ENCODE assay signal across 21 mouse cellular contexts in genomic region chr5:96574586-96574985, GRCm38 (mm10).
DNase-seq lines count a peak whose midpoint lies in the region; ATAC-seq and TF ChIP-seq lines count a peak whose summit lies in the region.
"Had no signal": no experiment of that assay in that cellular context is flagged by ENCODE, and none has a peak within 500 bp of the region (broad histone marks: within the 10 kb centered on the region; RNA-seq: fewer than 3 reads in every experiment).

No protein-coding gene starts in this region.

- no peaks in the 10 kb centered on the region for H3K9me3 ChIP-seq in intestine, embryonic 14.5 days (ENCODE audit: control insufficient read depth, low read length)
- no peaks in the 10 kb centered on the region for H3K9me3 ChIP-seq in intestine, embryonic 15.5 days
- H3K9me3 ChIP-seq in kidney, embryonic 14.5 days (ENCODE audit: control insufficient read depth, low read length), result no peaks in the 10 kb centered on the region
- H3K9me3 ChIP-seq in kidney, postnatal 0 days (replicated peaks; ENCODE audit: low read length), result no peaks in the 10 kb centered on the region
- H3K9me3 ChIP-seq: embryonic facial prominence, embryonic 12.5 days; forebrain, embryonic 13.5 days; heart, embryonic 12.5 days; hindbrain, embryonic 10.5 days; hindbrain, embryonic 15.5 days had no signal

- peak; percentile 43 for DNase-seq in intestine, embryonic 14.5 days (ENCODE audit: low spot score)
- peak; percentile 52 for DNase-seq in kidney, adult 9 months
- DNase-seq in Patski (ENCODE audit: low read depth, low spot score), result peak; percentile 24
- DNase-seq in kidney, postnatal 0 days (ENCODE audit: low spot score), result peak; percentile 28
- no peak for DNase-seq in left cerebral cortex, adult 11 months (ENCODE audit: low spot score)
- no peak for DNase-seq in gastrocnemius, postnatal 10 days
- DNase-seq: adrenal gland, adult 2 months; adrenal gland, postnatal 25 days; cerebellum, adult 2 months; cerebellum, postnatal 10 days; embryo, embryonic 11 days; forebrain, postnatal 0 days; gastrocnemius, postnatal 25 days had no signal

- H3K9ac ChIP-seq in intestine, embryonic 14.5 days (ENCODE audit: low read length), result no peak overlapping the region
- H3K9ac ChIP-seq in intestine, embryonic 15.5 days, result no peak overlapping the region
- no peak overlapping the region for H3K9ac ChIP-seq in kidney, embryonic 14.5 days (ENCODE audit: low read depth, low read length)
- no peak overlapping the region for H3K9ac ChIP-seq in kidney, postnatal 0 days (ENCODE audit: low read depth, low read length)
- H3K9ac ChIP-seq: embryonic facial prominence, embryonic 12.5 days; forebrain, embryonic 13.5 days; forebrain, postnatal 0 days; heart, embryonic 12.5 days; hindbrain, embryonic 15.5 days had no signal

- CTCF ChIA-PET in Patski (lab: Charles Lee), result interaction anchor here (0.8 kb wide), 1 partner anchor 20 kb away, joined by 3 read pairs; no protein-coding TSS in a partner anchor

- no peaks in the 10 kb centered on the region for H3K4me1 ChIP-seq in intestine, embryonic 14.5 days (replicated peaks; ENCODE audit: control insufficient read depth, insufficient read depth, low read length)
- 0 out of 2 replicates have a peak, but pooled peaks cover 2% of the 10 kb centered on the region for H3K4me1 ChIP-seq in intestine, embryonic 15.5 days (replicated peaks)
- no peaks in the 10 kb centered on the region for H3K4me1 ChIP-seq in kidney, embryonic 14.5 days (ENCODE audit: control insufficient read depth, insufficient read depth, low read length)
- H3K4me1 ChIP-seq in kidney, postnatal 0 days (replicated peaks; ENCODE audit: insufficient read depth, low read length), result no peaks in the 10 kb centered on the region
- H3K4me1 ChIP-seq: forebrain, embryonic 13.5 days; hindbrain, embryonic 10.5 days; hindbrain, embryonic 15.5 days had no signal

- no peak overlapping the region for H3K27ac ChIP-seq in intestine, embryonic 14.5 days (ENCODE audit: low read depth)
- H3K27ac ChIP-seq in intestine, embryonic 15.5 days, result no peak overlapping the region
- no peak overlapping the region for H3K27ac ChIP-seq in kidney, embryonic 14.5 days (ENCODE audit: low read depth, low read length)
- H3K27ac ChIP-seq in kidney, postnatal 0 days, result peak overlapping the region; percentile 36; the same call in 1 of the 2 replicates
- H3K27ac ChIP-seq: embryonic facial prominence, embryonic 12.5 days; forebrain, embryonic 13.5 days; hindbrain, embryonic 10.5 days; hindbrain, embryonic 15.5 days had no signal

- no peak overlapping the region for H3K4me2 ChIP-seq in intestine, embryonic 14.5 days (ENCODE audit: low read length)
- no peak overlapping the region for H3K4me2 ChIP-seq in intestine, embryonic 15.5 days (replicated peaks)
- no peak overlapping the region for H3K4me2 ChIP-seq in kidney, embryonic 14.5 days (replicated peaks; ENCODE audit: low read depth, low read length)
- H3K4me2 ChIP-seq in kidney, postnatal 0 days (ENCODE audit: low read length), result no peak overlapping the region
- H3K4me2 ChIP-seq: embryonic facial prominence, embryonic 12.5 days; forebrain, embryonic 13.5 days; heart, embryonic 12.5 days; hindbrain, embryonic 15.5 days had no signal

- TF ChIP-seq CTCF in Patski (IDR thresholded peaks at IDR 0.05), result no peak
- TF ChIP-seq CTCF in kidney, postnatal 0 days (IDR thresholded peaks at IDR 0.05; ENCODE audit: low read depth), result no peak

- H3K36me3 ChIP-seq in intestine, embryonic 14.5 days (ENCODE audit: control insufficient read depth, insufficient read depth, low read length), result 0 out of 2 replicates have a peak, but pooled peaks cover 11% of the 10 kb centered on the region
- no peaks in the 10 kb centered on the region for H3K36me3 ChIP-seq in intestine, embryonic 15.5 days
- H3K36me3 ChIP-seq in kidney, embryonic 14.5 days (ENCODE audit: control insufficient read depth, insufficient read depth, low read length), result peaks cover 7% of the 10 kb centered on the region; the same call in 1 of the 2 replicates
- peaks cover 8% of the 10 kb centered on the region; the same call in 1 of the 2 replicates for H3K36me3 ChIP-seq in kidney, postnatal 0 days (ENCODE audit: insufficient read depth, low read length)
- H3K36me3 ChIP-seq: embryonic facial prominence, embryonic 12.5 days; hindbrain, embryonic 15.5 days had no signal

- POLR2A ChIA-PET in Patski (lab: Charles Lee), result interaction anchor here (0.5 to 0.6 kb wide), 2 partner anchors 24 to 259 kb away, joined by 3 read pairs; no protein-coding TSS in a partner anchor

- ATAC-seq in intestine, embryonic 14.5 days (replicated peaks; ENCODE audit: low FRiP score, low TSS enrichment, low read depth), result no peak
- no peak for ATAC-seq in intestine, embryonic 15.5 days
- ATAC-seq in kidney, embryonic 14.5 days (ENCODE audit: low FRiP score, low TSS enrichment), result no peak
- no peak for ATAC-seq in Patski
- ATAC-seq in kidney, postnatal 0 days (replicated peaks; ENCODE audit: low FRiP score, low read depth), result no peak
- ATAC-seq: forebrain, embryonic 13.5 days; forebrain, postnatal 0 days; inflammation-experienced regulatory T-cells, adult 6 months had no signal

- H3K4me3 ChIP-seq in intestine, embryonic 14.5 days (ENCODE audit: low read depth, low read length), result no peak overlapping the region
- no peak overlapping the region for H3K4me3 ChIP-seq in intestine, embryonic 15.5 days (replicated peaks)
- H3K4me3 ChIP-seq in kidney, embryonic 14.5 days (ENCODE audit: low read length), result no peak overlapping the region
- no peak overlapping the region for H3K4me3 ChIP-seq in kidney, postnatal 0 days (replicated peaks; ENCODE audit: low read depth, low read length)
- H3K4me3 ChIP-seq: embryonic facial prominence, embryonic 12.5 days; forebrain, embryonic 13.5 days; heart, embryonic 12.5 days; hindbrain, embryonic 10.5 days; hindbrain, embryonic 15.5 days had no signal

- 57% methylated on average over 4 of the region's 4 CpGs for WGBS in intestine, embryonic 14.5 days
- WGBS in intestine, embryonic 15.5 days, result 58% methylated on average over 4 of the region's 4 CpGs
- 51% methylated on average over 4 of the region's 4 CpGs for WGBS in kidney, embryonic 14.5 days
- WGBS in kidney, postnatal 0 days, result 30% methylated on average over 4 of the region's 4 CpGs

- no peaks in the 10 kb centered on the region for H3K27me3 ChIP-seq in intestine, embryonic 14.5 days (replicated peaks; ENCODE audit: control insufficient read depth, insufficient read depth, low read length)
- no peaks in the 10 kb centered on the region for H3K27me3 ChIP-seq in intestine, embryonic 15.5 days (replicated peaks)
- no peaks in the 10 kb centered on the region for H3K27me3 ChIP-seq in kidney, embryonic 14.5 days (ENCODE audit: control insufficient read depth, insufficient read depth, low read length)
- H3K27me3 ChIP-seq in Patski, result no peaks in the 10 kb centered on the region
- H3K27me3 ChIP-seq in kidney, postnatal 0 days (ENCODE audit: insufficient read depth, low read length), result no peaks in the 10 kb centered on the region
- H3K27me3 ChIP-seq: embryonic facial prominence, embryonic 12.5 days; forebrain, embryonic 13.5 days; heart, embryonic 12.5 days; hindbrain, embryonic 15.5 days had no signal

- in situ Hi-C loops in Patski (cut with MboI; ENCODE audit: low pct_unique_long_range_greater_than_20kb), result no loop called here

Comparison
In these comparisons a context has a peak if more than half of its experiments do, and no peak if none do; other contexts are left out.
1. DNase-seq: peak in intestine, embryonic 14.5 days (single experiment), kidney, adult 9 months (single experiment), Patski (single experiment) and kidney, postnatal 0 days (single experiment); none in left cerebral cortex, adult 11 months (single experiment) and gastrocnemius, postnatal 10 days (single experiment).